Mouse (Mus musculus) MEL (cell line): Measurements from ENCODE around the gene Slc47a1. TPM values are rescaled to one million over a fixed set of nuclear protein-coding genes. Genes with fewer than 3 reads are reported as not detected.
"Not testable (repeated sequence)": the region's sequence is repeated elsewhere in the genome, so short reads cannot be mapped to it uniquely, and the experiment has no call there.

ENCODE experiments used
- DNase-seq: peaks from one replicate; pipeline ENCODE4 v3.0.0; 2011; ENCODE audit warnings: low read depth, low spot score
- H3K27ac ChIP-seq: 2 replicates; pipeline ENCODE4 v1.5.1; 2012; ENCODE audit warnings: low read depth, mild to moderate bottlenecking, control low read depth, low read length, moderate library complexity; ENCODE audit not compliant: control insufficient read depth
- H3K27me3 ChIP-seq, 2 experiments: fragments of 150-350 bp in 1 of 2; sonication (generic) in 1 of 2; 2 replicates each; pipeline ENCODE4 v1.6.1; 2012; ENCODE audit warnings: low read length in 2 of 2, mild to moderate bottlenecking in 2 of 2, improper control_type of control experiment in 1 of 2, moderate library complexity in 1 of 2; ENCODE audit not compliant: insufficient read depth in 2 of 2, control insufficient read depth in 1 of 2
- H3K36me3 ChIP-seq, 2 experiments: 2 replicates each; pipeline ENCODE4 v1.6.1; 2012 to 2014; ENCODE audit warnings: low read length in 2 of 2, improper control_type of control experiment in 1 of 2, inconsistent platforms in 1 of 2, mild to moderate bottlenecking in 1 of 2; ENCODE audit not compliant: insufficient read depth in 2 of 2, control insufficient read depth in 1 of 2
- H3K4me1 ChIP-seq, 2 experiments: fragments of 150-350 bp in 1 of 2; sonication (generic) in 1 of 2; 2 replicates each; pipeline ENCODE4 v1.6.1; 2012; ENCODE audit warnings: low read length in 2 of 2, improper control_type of control experiment in 1 of 2, mild to moderate bottlenecking in 1 of 2; ENCODE audit not compliant: insufficient read depth in 2 of 2, control insufficient read depth in 1 of 2
- H3K4me3 ChIP-seq, 2 experiments: fragments of 150-350 bp in 1 of 2; sonication (generic) in 1 of 2; 2 replicates each; pipeline ENCODE4 v1.5.1; 2012; ENCODE audit warnings: low read depth in 2 of 2, low read length in 2 of 2, mild to moderate bottlenecking in 2 of 2, moderate library complexity in 2 of 2, control low read depth in 1 of 2, improper control_type of control experiment in 1 of 2; ENCODE audit not compliant: control insufficient read depth in 1 of 2, insufficient read depth in 1 of 2
- H3K79me2 ChIP-seq: 2 replicates; pipeline ENCODE4 v1.6.1; 2012; ENCODE audit warnings: mild to moderate bottlenecking, low read length, moderate library complexity; ENCODE audit not compliant: control insufficient read depth, poor library complexity, insufficient read depth
- H3K9ac ChIP-seq: 2 replicates; pipeline ENCODE4 v1.6.1; 2012; ENCODE audit warnings: low read depth, mild to moderate bottlenecking, control low read depth, low read length, moderate library complexity; ENCODE audit not compliant: control insufficient read depth, poor library complexity, severe bottlenecking
- H3K9me3 ChIP-seq: fragments of 150-350 bp; sonication (generic); replicated peaks from 2 replicates; pipeline ENCODE4 v1.6.1; 2012; ENCODE audit warnings: mild to moderate bottlenecking, low read length, improper control_type of control experiment, moderate library complexity; ENCODE audit not compliant: insufficient read depth
- BHLHE40 ChIP-seq: IDR thresholded peaks from 2 replicates; pipeline ENCODE4 v1.6.1; 2012; ENCODE audit warnings: low read depth, mild to moderate bottlenecking, inconsistent platforms, low read length, improper control_type of control experiment, borderline replicate concordance
- CHD2 ChIP-seq: IDR thresholded peaks from 2 replicates; pipeline ENCODE4 v1.6.1; 2011; ENCODE audit warnings: low read length, improper control_type of control experiment
- CTCF ChIP-seq, 3 experiments: IDR thresholded peaks in 2 of 3; conservative IDR thresholded peaks in 1 of 3; 2 replicates each; pipeline ENCODE4 v1.5.1; 2011 to 2012; ENCODE audit warnings: low read length in 3 of 3, low read depth in 2 of 3, mild to moderate bottlenecking in 2 of 3, improper control_type of control experiment in 1 of 3, inconsistent platforms in 1 of 3, mixed read lengths in 1 of 3, moderate library complexity in 1 of 3; ENCODE audit not compliant: control insufficient read depth in 1 of 3, insufficient read depth in 1 of 3, poor library complexity in 1 of 3, severe bottlenecking in 1 of 3
- ETS1 ChIP-seq: IDR thresholded peaks from 2 replicates; pipeline ENCODE4 v1.6.1; 2012; ENCODE audit warnings: low read depth, mild to moderate bottlenecking, inconsistent platforms, low read length, improper control_type of control experiment, moderate library complexity
- GABPA ChIP-seq: IDR thresholded peaks from 2 replicates; pipeline ENCODE4 v1.6.1; 2012; ENCODE audit warnings: low read depth, mild to moderate bottlenecking, inconsistent platforms, low read length, improper control_type of control experiment, moderate library complexity
- KAT2A ChIP-seq: conservative IDR thresholded peaks from 2 replicates; pipeline ENCODE4 v1.6.1; 2012; ENCODE audit warnings: low read depth, low read length, improper control_type of control experiment, inconsistent platforms
- MAFK ChIP-seq: IDR thresholded peaks from 2 replicates; pipeline ENCODE4 v1.6.1; 2011; ENCODE audit warnings: low read depth, mild to moderate bottlenecking, low read length, improper control_type of control experiment, borderline replicate concordance
- MAZ ChIP-seq: IDR thresholded peaks from 2 replicates; pipeline ENCODE4 v1.6.1; 2012; ENCODE audit warnings: low read depth, mild to moderate bottlenecking, inconsistent platforms, low read length, improper control_type of control experiment
- MYB ChIP-seq: IDR thresholded peaks from 2 replicates; pipeline ENCODE4 v1.6.1; 2011; ENCODE audit warnings: mild to moderate bottlenecking, low read depth, low read length, improper control_type of control experiment
- NRF1 ChIP-seq: IDR thresholded peaks from 2 replicates; pipeline ENCODE4 v1.6.1; 2014; ENCODE audit warnings: low read depth, mild to moderate bottlenecking, inconsistent platforms, low read length, improper control_type of control experiment, moderate library complexity; ENCODE audit not compliant: poor library complexity, insufficient read depth, severe bottlenecking
- POLR2A ChIP-seq, 2 experiments: IDR thresholded peaks; 2 replicates each; pipeline ENCODE4 v1.6.1; 2011 to 2012; ENCODE audit warnings: low read length in 2 of 2, mild to moderate bottlenecking in 2 of 2, control low read depth in 1 of 2, improper control_type of control experiment in 1 of 2, low read depth in 1 of 2, moderate library complexity in 1 of 2; ENCODE audit not compliant: control insufficient read depth in 1 of 2, insufficient read depth in 1 of 2, poor library complexity in 1 of 2
- POLR2AphosphoS5 ChIP-seq: IDR thresholded peaks from 2 replicates; pipeline ENCODE4 v1.6.1; 2012; ENCODE audit warnings: low read depth, borderline replicate concordance, mild to moderate bottlenecking, inconsistent platforms, low read length, moderate library complexity, mixed read lengths
- RAD21 ChIP-seq: IDR thresholded peaks from 2 replicates; pipeline ENCODE4 v1.6.1; 2011; ENCODE audit warnings: mild to moderate bottlenecking, low read depth, low read length, improper control_type of control experiment
- RCOR1 ChIP-seq: IDR thresholded peaks from 2 replicates; pipeline ENCODE4 v1.6.1; 2012; ENCODE audit warnings: low read depth, mild to moderate bottlenecking, inconsistent platforms, low read length, improper control_type of control experiment
- SIN3A ChIP-seq: IDR thresholded peaks from 2 replicates; pipeline ENCODE4 v1.6.1; 2012; ENCODE audit warnings: low read length, improper control_type of control experiment, inconsistent platforms
- TAL1 ChIP-seq: IDR thresholded peaks from 2 replicates; pipeline ENCODE4 v1.6.1; 2012; ENCODE audit warnings: mild to moderate bottlenecking, inconsistent platforms, low read length, moderate library complexity, mixed read lengths
- TBP ChIP-seq: IDR thresholded peaks from 2 replicates; pipeline ENCODE4 v1.8.0; 2011; ENCODE audit warnings: low read depth, low read length, improper control_type of control experiment
- TCF12 ChIP-seq: IDR thresholded peaks from 2 replicates; pipeline ENCODE4 v1.6.1; 2014; ENCODE audit warnings: low read depth, mild to moderate bottlenecking, inconsistent platforms, low read length, improper control_type of control experiment, moderate library complexity
- USF1 ChIP-seq: IDR thresholded peaks from 2 replicates; pipeline ENCODE4 v1.6.1; 2014; ENCODE audit warnings: low read depth, mild to moderate bottlenecking, inconsistent platforms, low read length, improper control_type of control experiment, moderate library complexity
- ZC3H11A ChIP-seq: IDR thresholded peaks from 2 replicates; pipeline ENCODE4 v1.6.1; 2012; ENCODE audit warnings: low read depth, mild to moderate bottlenecking, inconsistent platforms, low read length, improper control_type of control experiment
- ZKSCAN1 ChIP-seq: IDR thresholded peaks from 2 replicates; pipeline ENCODE4 v1.6.1; 2012; ENCODE audit warnings: low read depth, mild to moderate bottlenecking, inconsistent platforms, low read length, improper control_type of control experiment, moderate library complexity
- ZMIZ1 ChIP-seq: IDR thresholded peaks from 2 replicates; pipeline ENCODE4 v1.6.1; 2012; ENCODE audit warnings: low read depth, mild to moderate bottlenecking, inconsistent platforms, low read length, improper control_type of control experiment, moderate library complexity
- ZNF384 ChIP-seq: IDR thresholded peaks from 2 replicates; pipeline ENCODE4 v1.6.1; 2012; ENCODE audit warnings: low read depth, mild to moderate bottlenecking, inconsistent platforms, low read length, improper control_type of control experiment
- polyA plus RNA-seq, 2 experiments: library from polyadenylated mRNA; stranded (reverse) in 1 of 2; unstranded in 1 of 2; fragments of >175 nt in 1 of 2; fragments of >200 nt in 1 of 2; gene quantifications; 2 replicates each; pipeline versions ENCODE4 v1.2.1 to v1.2.4; 2012; ENCODE audit warnings: low replicate concordance in 2 of 2, low read depth in 1 of 2; ENCODE audit not compliant: insufficient read length in 2 of 2, insufficient read depth in 1 of 2, missing spikeins in 1 of 2
- total RNA-seq: library from RNA; depleted of rRNA; stranded (reverse); fragments of 300-350 nt; gene quantifications from 2 replicates; pipeline ENCODE4 v1.2.3, GENCODE M21; 2012

Slc47a1 gene
- total and polyA plus RNA-seq, 3 experiments: 0.04 TPM; not detected in 2

- H3K36me3 ChIP-seq, H3K27me3 ChIP-seq, H3K9ac ChIP-seq, H3K4me3 ChIP-seq, H3K79me2 ChIP-seq, H3K27ac ChIP-seq, H3K4me1 ChIP-seq, H3K9me3 ChIP-seq: not testable (repeated sequence)
- DNase-seq: peak; percentile 30
- TF ChIP-seq USF1 (0 out of 2 replicates have a peak, but pooled peaks have one; percentile 22), BHLHE40 (peak; percentile 33; the same call in 1 of the 2 replicates)
Observed at GRCm38 (mm10) chr11:61397423-61398043, 19.4 kb upstream of the Slc47a1 start.

- DNase-seq: no peak
- H3K4me1 ChIP-seq: peaks cover 0 to 7% of the 10 kb centered on the region in 2 experiments; a peak in 1 of 4 replicates
- H3K27me3 ChIP-seq: peaks cover 0 to 2% of the 10 kb centered on the region in 2 experiments; a peak in 1 of 4 replicates
- H3K27ac ChIP-seq: no peak overlapping the region
- TF ChIP-seq ZKSCAN1: no peak
- no peak for TF ChIP-seq CTCF (IDR thresholded peaks at IDR 0.05 in 2 of 3, conservative IDR thresholded peaks at IDR 0.05 in 1 of 3; ENCODE audit: control insufficient read depth in 1 of 3, insufficient read depth in 1 of 3, low read depth in 2 of 3, low read length in 3 of 3, poor library complexity in 1 of 3, severe bottlenecking in 1 of 3)
- no peak for TF ChIP-seq POLR2AphosphoS5
- TF ChIP-seq CHD2: no peak
- no peak for TF ChIP-seq RAD21
- no peak for TF ChIP-seq ETS1
- no peak for TF ChIP-seq SIN3A
- TF ChIP-seq KAT2A: no peak
- TF ChIP-seq POLR2A (IDR thresholded peaks at IDR 0.05; ENCODE audit: control insufficient read depth in 1 of 2, insufficient read depth in 1 of 2, low read depth in 1 of 2, low read length in 2 of 2, poor library complexity in 1 of 2): no peak
- no peak for TF ChIP-seq MYB
- TF ChIP-seq TBP: no peak
- no peak for TF ChIP-seq GABPA
- TF ChIP-seq MAZ: no peak
- H3K9ac ChIP-seq: no peak overlapping the region
- H3K9me3 ChIP-seq: no peaks in the 10 kb centered on the region
- H3K36me3 ChIP-seq: no peaks in the 10 kb centered on the region
- H3K79me2 ChIP-seq: no peaks in the 10 kb centered on the region
- H3K4me3 ChIP-seq: no peak overlapping the region
Observed at GRCm38 (mm10) chr11:61388936-61389335, 10.8 kb upstream of the Slc47a1 start.

DNA sequence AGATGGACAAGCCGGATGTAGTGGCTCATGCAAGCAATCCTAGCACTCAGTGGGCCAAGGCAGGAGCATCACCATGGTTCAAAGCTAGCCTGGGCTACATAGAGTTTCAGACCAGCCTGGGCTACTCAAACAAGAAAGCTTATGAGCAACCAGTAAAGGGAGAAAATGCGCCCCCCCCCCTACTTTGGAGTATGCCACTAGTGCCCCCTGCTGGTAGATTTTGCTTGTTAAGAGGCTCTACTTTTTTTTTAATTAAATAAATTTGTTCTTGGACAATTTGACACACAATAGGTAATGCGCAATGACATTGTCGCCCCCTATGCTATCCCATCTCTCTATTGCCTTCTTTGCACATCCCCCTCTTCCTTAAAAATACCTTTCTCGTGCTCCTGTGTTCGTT lies 9.9 kb upstream of the Slc47a1 start:
- Histone ChIP-seq H3K36me3 (no peaks in the 10 kb centered on the region), H3K4me3 (no peak overlapping the region), H3K4me1 (peaks cover 0 to 7% of the 10 kb centered on the region in 2 experiments; a peak in 1 of 4 replicates), H3K79me2 (no peaks in the 10 kb centered on the region), H3K27me3 (peaks cover 0 to 2% of the 10 kb centered on the region in 2 experiments; a peak in 2 of 4 replicates), H3K9ac (no peak overlapping the region), H3K27ac (no peak overlapping the region), H3K9me3 (no peaks in the 10 kb centered on the region)
- DNase-seq: peak; percentile 72
- TF ChIP-seq GABPA (no peak), POLR2AphosphoS5 (no peak), ETS1 (no peak), MAFK (no peak), ZNF384 (peak; percentile 92), POLR2A (IDR thresholded peaks at IDR 0.05; ENCODE audit: control insufficient read depth in 1 of 2, insufficient read depth in 1 of 2, low read depth in 1 of 2, low read length in 2 of 2, poor library complexity in 1 of 2) (no peak), ZC3H11A (peak; percentile 94), TCF12 (0 out of 2 replicates have a peak, but pooled peaks have one; percentile 25), ZMIZ1 (no peak), TBP (no peak), RCOR1 (no peak), SIN3A (peak; percentile 40; the same call in 1 of the 2 replicates), MAZ (peak; percentile 97), CHD2 (no peak), NRF1 (no peak), TAL1 (no peak), BHLHE40 (no peak), CTCF (IDR thresholded peaks at IDR 0.05 in 2 of 3, conservative IDR thresholded peaks at IDR 0.05 in 1 of 3; ENCODE audit: control insufficient read depth in 1 of 3, insufficient read depth in 1 of 3, low read depth in 2 of 3, low read length in 3 of 3, poor library complexity in 1 of 3, severe bottlenecking in 1 of 3) (peak; percentile 36 to 80 (median 66); a peak in 5 of 6 replicates)
